Mouse (Mus musculus) neural tube, embryonic 11.5 days (tissue): ENCODE results near the gene Bicd1. TPM values are rescaled to one million over a fixed set of nuclear protein-coding genes. Genes with fewer than 3 reads are reported as not detected.

Experiments
- ATAC-seq: fragments of 200-750 bp; cut with Nextera tagmentation; 2 replicates; pipeline ENCODE4 v1.8.0; 2017; ENCODE audit warnings: moderate number of reproducible peaks, mild to moderate bottlenecking, moderate TSS enrichment, moderate library complexity; ENCODE audit not compliant: insufficient read depth, low FRiP score, low TSS enrichment
- DNase-seq: peaks from one replicate; pipeline ENCODE4 v3.0.0-alpha.2; 2015; ENCODE audit warnings: low spot score
- H3K27ac ChIP-seq: fragments of 300-500 bp; sonication (generic); 2 replicates; pipeline ENCODE4 v1.5.1; 2014; ENCODE audit warnings: low read depth, mild to moderate bottlenecking, low read length
- H3K27me3 ChIP-seq: fragments of 300-500 bp; sonication (generic); 2 replicates; pipeline ENCODE4 v1.6.1; 2014; ENCODE audit warnings: mild to moderate bottlenecking, low read length, mixed read lengths; ENCODE audit not compliant: control insufficient read depth, insufficient read depth
- H3K36me3 ChIP-seq: fragments of 300-500 bp; sonication (generic); 2 replicates; pipeline ENCODE4 v1.6.1; 2014; ENCODE audit warnings: mild to moderate bottlenecking, low read length, moderate library complexity, mixed read lengths; ENCODE audit not compliant: control insufficient read depth, insufficient read depth
- H3K4me1 ChIP-seq: fragments of 300-500 bp; sonication (generic); 2 replicates; pipeline ENCODE4 v1.6.1; 2014; ENCODE audit warnings: low read length, mixed read lengths; ENCODE audit not compliant: control insufficient read depth, insufficient read depth
- H3K4me2 ChIP-seq: fragments of 300-500 bp; sonication (generic); 2 replicates; pipeline ENCODE4 v1.6.1; 2014; ENCODE audit warnings: low read depth, mild to moderate bottlenecking, moderate library complexity
- H3K4me3 ChIP-seq: fragments of 300-500 bp; sonication (generic); 2 replicates; pipeline ENCODE4 v1.5.1; 2014; ENCODE audit warnings: low read depth, low read length
- H3K9ac ChIP-seq: fragments of 300-500 bp; sonication (generic); 2 replicates; pipeline ENCODE4 v1.6.1; 2014; ENCODE audit warnings: mild to moderate bottlenecking, low read length
- H3K9me3 ChIP-seq: fragments of 300-500 bp; sonication (generic); 2 replicates; pipeline ENCODE4 v1.6.1; 2016; ENCODE audit warnings: low read length; ENCODE audit not compliant: control insufficient read depth
- WGBS: fragments of 180-500 bp; shearing (Covaris S2); extraction: QIAGEN DNeasy Blood & Tissue Kit; methylation state at CpG from one replicate; pipeline ENCODE4 v1.1.7; 2014; 5-methylcytosine and 5-hydroxymethylcytosine counted together
- polyA plus RNA-seq: library from polyadenylated mRNA; unstranded; fragments of >200 nt; fragmentation: Nextera tagmentation; extraction: Ambion mirVana; gene quantifications from 2 replicates; pipeline ENCODE4 v1.2.1, GENCODE M21; 2014

Gene Bicd1
- polyA plus RNA-seq, 1 experiment from 2014 or later: 17.8 TPM

DNA sequence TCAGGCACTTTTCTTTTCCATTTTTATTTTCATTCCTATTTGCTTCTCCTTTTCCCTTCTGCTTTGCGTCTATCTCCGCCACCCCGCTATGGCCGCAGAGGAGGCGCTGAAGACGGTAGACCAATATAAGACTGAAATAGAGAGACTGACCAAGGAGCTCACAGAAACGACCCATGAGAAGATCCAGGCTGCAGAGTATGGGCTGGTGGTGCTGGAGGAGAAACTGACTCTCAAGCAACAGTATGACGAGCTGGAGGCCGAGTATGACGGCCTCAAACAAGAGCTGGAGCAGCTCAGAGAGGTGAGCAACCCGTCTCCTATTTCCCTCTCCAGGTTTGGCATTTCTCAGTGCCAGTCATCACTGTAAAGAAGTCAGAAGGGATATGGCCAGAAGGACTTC lies 655 bp downstream of the Bicd1 start:
- peak overlapping the region; percentile 78 for H3K9ac ChIP-seq
- no peaks in the 10 kb centered on the region for H3K4me1 ChIP-seq
- peak overlapping the region; percentile 83 for H3K27ac ChIP-seq
- ATAC-seq (peak; percentile 45), DNase-seq (no peak)
- H3K4me3 ChIP-seq: peak overlapping the region; percentile 74
- no peaks in the 10 kb centered on the region for H3K27me3 ChIP-seq
- peak overlapping the region; percentile 68 for H3K4me2 ChIP-seq
- H3K36me3 ChIP-seq: no peaks in the 10 kb centered on the region
- WGBS: 0% methylated on average over 11 of the region's 11 CpGs
- H3K9me3 ChIP-seq: no peaks in the 10 kb centered on the region

DNA sequence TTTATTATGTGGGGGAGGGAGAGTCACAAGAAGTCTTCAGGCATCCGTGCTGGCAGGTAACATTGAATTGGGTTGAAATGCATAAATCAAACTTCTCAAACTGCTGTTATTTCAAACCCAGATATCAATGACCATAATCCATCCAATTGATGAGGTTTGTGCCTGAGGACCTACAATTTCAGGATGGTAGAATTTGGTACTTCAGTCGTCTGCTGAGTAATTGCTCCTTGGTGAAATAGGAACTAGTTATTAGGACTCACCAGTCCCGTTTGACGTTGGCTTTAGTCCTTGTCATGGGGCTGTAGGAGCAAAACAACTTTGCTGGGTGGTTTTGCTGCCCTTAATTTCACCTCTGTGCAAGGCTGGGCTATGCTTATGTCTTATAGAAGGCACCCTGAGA lies 1.2 kb downstream of the Bicd1 start:
- H3K9me3 ChIP-seq: no peaks in the 10 kb centered on the region
- no peak overlapping the region for H3K27ac ChIP-seq
- H3K27me3 ChIP-seq: no peaks in the 10 kb centered on the region
- H3K36me3 ChIP-seq: no peaks in the 10 kb centered on the region
- DNase-seq: no peak
- 4% methylated on average over 4 of the region's 4 CpGs for WGBS
- ATAC-seq: no peak
- no peaks in the 10 kb centered on the region for H3K4me1 ChIP-seq
- peak overlapping the region; percentile 68 for H3K4me2 ChIP-seq
- peak overlapping the region; percentile 78 for H3K9ac ChIP-seq
- H3K4me3 ChIP-seq: peak overlapping the region; percentile 74

- no peaks in the 10 kb centered on the region for H3K36me3 ChIP-seq
- no peak overlapping the region for H3K9ac ChIP-seq
- no peak for ATAC-seq
- DNase-seq: no peak
- no peak overlapping the region for H3K27ac ChIP-seq
- H3K4me2 ChIP-seq: no peak overlapping the region
- no peaks in the 10 kb centered on the region for H3K4me1 ChIP-seq
- no peak overlapping the region for H3K4me3 ChIP-seq
- H3K9me3 ChIP-seq: no peaks in the 10 kb centered on the region
- no peaks in the 10 kb centered on the region for H3K27me3 ChIP-seq
Observed at GRCm38 (mm10) chr6:149413256-149413655, 4.6 kb downstream of the Bicd1 start.

DNA sequence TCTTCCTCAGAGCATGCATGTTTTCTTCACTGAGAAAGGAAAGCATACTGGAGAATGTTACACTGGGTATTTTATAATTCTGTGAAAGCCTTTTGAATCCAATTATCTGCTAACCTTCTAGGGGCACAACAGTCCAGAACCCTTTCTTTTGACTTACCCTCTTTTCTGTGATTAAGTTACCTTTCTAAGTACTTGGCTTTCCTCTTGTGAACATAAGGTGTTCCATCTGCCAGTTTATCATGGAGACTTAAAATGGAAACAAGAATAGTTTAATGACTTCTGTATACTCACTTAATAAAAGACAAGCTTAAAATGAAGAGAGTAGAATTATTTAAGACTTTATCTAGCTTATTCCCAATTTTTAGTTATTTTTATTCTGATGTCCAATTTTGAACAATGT lies 16.1 kb downstream of the Bicd1 start:
- no peak overlapping the region for H3K27ac ChIP-seq
- no peaks in the 10 kb centered on the region for H3K4me1 ChIP-seq
- no peak overlapping the region for H3K4me2 ChIP-seq
- no peaks in the 10 kb centered on the region for H3K9me3 ChIP-seq
- no peaks in the 10 kb centered on the region for H3K36me3 ChIP-seq
- H3K27me3 ChIP-seq: no peaks in the 10 kb centered on the region
- DNase-seq (no peak), ATAC-seq (no peak)
- no peak overlapping the region for H3K4me3 ChIP-seq
- no peak overlapping the region for H3K9ac ChIP-seq

GRCm38 (mm10) chr6:149439140-149439539 lies 30.5 kb downstream of the Bicd1 start:
- Histone ChIP-seq H3K27ac (no peak overlapping the region), H3K27me3 (no peaks in the 10 kb centered on the region), H3K9ac (no peak overlapping the region), H3K36me3 (no peaks in the 10 kb centered on the region), H3K4me2 (no peak overlapping the region), H3K4me3 (no peak overlapping the region), H3K9me3 (no peaks in the 10 kb centered on the region), H3K4me1 (no peaks in the 10 kb centered on the region)
- no peak for ATAC-seq
- DNase-seq: no peak
- 92% methylated on average over 1 of the region's 1 CpGs for WGBS

DNA sequence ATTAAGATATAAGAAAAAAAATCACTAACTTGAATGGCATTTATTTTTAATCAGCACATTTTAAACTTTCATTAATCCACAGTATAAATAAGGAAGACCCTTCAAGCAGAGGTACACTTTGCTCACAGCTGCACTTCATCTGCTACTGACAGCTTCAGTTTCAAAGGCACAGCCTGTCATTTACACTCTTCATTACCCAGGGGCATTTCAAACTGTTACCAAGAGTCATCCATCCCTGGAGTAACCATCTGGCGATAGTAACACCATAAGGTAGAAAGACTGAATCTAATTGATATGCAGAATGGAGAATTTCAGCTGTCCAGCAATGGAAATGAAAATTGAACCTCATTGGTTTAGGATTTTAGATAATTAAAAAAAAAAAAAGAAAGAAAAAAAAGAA lies 34.2 kb downstream of the Bicd1 start:
- H3K4me1 ChIP-seq: no peaks in the 10 kb centered on the region
- H3K4me3 ChIP-seq: no peak overlapping the region
- no peak overlapping the region for H3K27ac ChIP-seq
- H3K27me3 ChIP-seq: no peaks in the 10 kb centered on the region
- no peak overlapping the region for H3K4me2 ChIP-seq
- no peaks in the 10 kb centered on the region for H3K36me3 ChIP-seq
- H3K9ac ChIP-seq: no peak overlapping the region
- ATAC-seq (peak; percentile 70; the same call in 1 of the 2 replicates), DNase-seq (peak; percentile 19)
- no peaks in the 10 kb centered on the region for H3K9me3 ChIP-seq
- WGBS: 47% methylated on average over 1 of the region's 1 CpGs

GRCm38 (mm10) chr6:149445854-149446253 lies 37.2 kb downstream of the Bicd1 start:
- ATAC-seq: 0 out of 2 replicates have a peak, but pooled peaks have one; percentile 36

DNA sequence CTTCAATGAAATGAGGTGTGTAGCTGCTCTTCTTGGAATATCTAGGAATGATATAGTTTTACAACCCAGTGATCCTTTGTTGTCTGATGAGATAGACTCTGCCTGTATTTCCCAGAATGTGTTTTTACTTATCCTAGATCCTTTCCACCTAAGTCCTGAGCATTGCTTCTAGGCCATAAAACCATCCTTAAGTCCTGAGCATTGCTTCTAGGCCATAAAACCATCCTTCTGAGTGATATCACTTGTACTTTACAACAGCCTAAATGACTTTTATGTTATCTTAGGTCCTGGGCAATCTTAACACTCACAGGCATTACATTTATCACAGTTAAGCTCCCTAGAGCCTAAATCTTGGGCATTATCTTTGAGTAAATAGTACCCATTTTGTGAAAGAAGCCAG lies 48.6 kb downstream of the Bicd1 start:
- ATAC-seq (no peak), DNase-seq (no peak)
- no peaks in the 10 kb centered on the region for H3K36me3 ChIP-seq
- H3K27ac ChIP-seq: no peak overlapping the region
- no peaks in the 10 kb centered on the region for H3K9me3 ChIP-seq
- H3K4me2 ChIP-seq: no peak overlapping the region
- H3K9ac ChIP-seq: no peak overlapping the region
- H3K27me3 ChIP-seq: no peaks in the 10 kb centered on the region
- no peak overlapping the region for H3K4me3 ChIP-seq
- no peaks in the 10 kb centered on the region for H3K4me1 ChIP-seq

More at GRCm38 (mm10) chr6:149445854-149446253, 37.2 kb downstream of the Bicd1 start:
- Histone ChIP-seq H3K4me2 (no peak overlapping the region), H3K9ac (no peak overlapping the region), H3K4me3 (no peak overlapping the region), H3K36me3 (no peaks in the 10 kb centered on the region), H3K27me3 (no peaks in the 10 kb centered on the region), H3K9me3 (no peaks in the 10 kb centered on the region), H3K4me1 (no peaks in the 10 kb centered on the region), H3K27ac (no peak overlapping the region)
- no peak for DNase-seq
- 75% methylated on average over 10 of the region's 10 CpGs for WGBS

- Histone ChIP-seq H3K27me3 (no peaks in the 10 kb centered on the region), H3K9me3 (no peaks in the 10 kb centered on the region), H3K4me3 (no peak overlapping the region), H3K36me3 (no peaks in the 10 kb centered on the region), H3K4me1 (no peaks in the 10 kb centered on the region), H3K9ac (no peak overlapping the region), H3K4me2 (no peak overlapping the region), H3K27ac (no peak overlapping the region)
- 14% methylated on average over 1 of the region's 1 CpGs for WGBS
- ATAC-seq (no peak), DNase-seq (no peak)
Observed at GRCm38 (mm10) chr6:149460971-149461370, 52.3 kb downstream of the Bicd1 start.
